Mouse (Mus musculus) megakaryocyte, embryonic 14.5 days (primary cell): ENCODE results near the gene Dars.

Experiments used
- FLI1 ChIP-seq: IDR thresholded peaks from 2 replicates; pipeline ENCODE4 v1.6.1; 2012; ENCODE audit warnings: low read length, inconsistent platforms, mixed read lengths
- GATA1 ChIP-seq: IDR thresholded peaks from 3 replicates; pipeline ENCODE4 v1.6.1; 2012; ENCODE audit warnings: mixed read lengths, low read length, inconsistent platforms, borderline replicate concordance

- no peak for TF ChIP-seq GATA1
- no peak for TF ChIP-seq FLI1
Observed at GRCm38 (mm10) chr1:128314665-128315064, 102.5 kb downstream of the Dars start.
